In genomic region chr16:74411021-74411420, GRCm38 (mm10) we compare ENCODE assay signal across 9 mouse cellular contexts. TPM values are rescaled to one million over a fixed set of nuclear protein-coding genes. Genes with fewer than 3 reads are reported as not detected.
DNase-seq lines count a peak whose midpoint lies in the region; ATAC-seq and TF ChIP-seq lines count a peak whose summit lies in the region.
"Had no signal": no experiment of that assay in that cellular context is flagged by ENCODE, and none has a peak within 500 bp of the region (broad histone marks: within the 10 kb centered on the region; RNA-seq: fewer than 3 reads in every experiment).

No protein-coding gene starts in this region.

- H3K9me3 ChIP-seq in liver, embryonic 16.5 days (replicated peaks; ENCODE audit: control insufficient read depth, low read length): no peaks in the 10 kb centered on the region
- H3K9me3 ChIP-seq in stomach, postnatal 0 days (ENCODE audit: control insufficient read depth, low read length): no peaks in the 10 kb centered on the region

- no peaks in the 10 kb centered on the region for H3K4me1 ChIP-seq in thymus, adult 2 months (replicated peaks; ENCODE audit: control insufficient read depth, insufficient read depth, low read length)
- no peaks in the 10 kb centered on the region; the same call in 1 of the 2 replicates for H3K4me1 ChIP-seq in liver, embryonic 16.5 days (ENCODE audit: control insufficient read depth, low read depth, low read length)
- H3K4me1 ChIP-seq in stomach, postnatal 0 days (replicated peaks; ENCODE audit: control insufficient read depth, insufficient read depth): no peaks in the 10 kb centered on the region

- no peak for TF ChIP-seq POLR2A in thymus, adult 2 months (IDR thresholded peaks at IDR 0.05; ENCODE audit: control insufficient read depth, extremely low read depth, insufficient read depth, low read length, poor library complexity)

- ATAC-seq in liver, embryonic 16.5 days (ENCODE audit: low read depth): no peak
- ATAC-seq in stomach, postnatal 0 days (ENCODE audit: low FRiP score, low TSS enrichment): no peak

- 3% methylated on average over 16 of the region's 16 CpGs for WGBS in thymus, adult 2 months
- 1% methylated on average over 16 of the region's 16 CpGs for WGBS in liver, embryonic 16.5 days (ENCODE audit: insufficient replicate concordance)
- WGBS in stomach, postnatal 0 days: under 1% methylated on average over 16 of the region's 16 CpGs

- H3K4me2 ChIP-seq in liver, embryonic 16.5 days (ENCODE audit: low read depth, low read length): peak overlapping the region; percentile 45
- H3K4me2 ChIP-seq in stomach, postnatal 0 days (replicated peaks; ENCODE audit: low read depth): peak overlapping the region; percentile 79

- no peak overlapping the region for H3K27ac ChIP-seq in thymus, adult 2 months (ENCODE audit: control insufficient read depth, insufficient read depth, low read length)
- H3K27ac ChIP-seq in liver, embryonic 16.5 days (ENCODE audit: low read length): no peak overlapping the region
- H3K27ac ChIP-seq in stomach, postnatal 0 days (replicated peaks): no peak overlapping the region; the same call in 1 of the 2 replicates

- H3K36me3 ChIP-seq in thymus, adult 2 months (ENCODE audit: control insufficient read depth, insufficient read depth, low read length): no peaks in the 10 kb centered on the region
- H3K36me3 ChIP-seq in liver, embryonic 16.5 days (ENCODE audit: control insufficient read depth, insufficient read depth): no peaks in the 10 kb centered on the region
- no peaks in the 10 kb centered on the region for H3K36me3 ChIP-seq in stomach, postnatal 0 days (ENCODE audit: control insufficient read depth, insufficient read depth, low read length)

- no peak for TF ChIP-seq CTCF in thymus, adult 2 months (IDR thresholded peaks at IDR 0.05; ENCODE audit: borderline replicate concordance, control insufficient read depth, extremely low read depth, insufficient read depth, low read length, poor library complexity)
- TF ChIP-seq CTCF in stomach, postnatal 0 days (IDR thresholded peaks at IDR 0.05; ENCODE audit: low read depth): no peak

- no peak for TF ChIP-seq EP300 in stomach, postnatal 0 days (optimal IDR thresholded peaks at IDR 0.05)

- no peak overlapping the region for H3K9ac ChIP-seq in liver, embryonic 16.5 days (ENCODE audit: low read depth, low read length)
- peak overlapping the region; percentile 51 for H3K9ac ChIP-seq in stomach, postnatal 0 days (ENCODE audit: low read length)

- H3K27me3 ChIP-seq in thymus, adult 2 months (ENCODE audit: control insufficient read depth, insufficient read depth, low read length): no peaks in the 10 kb centered on the region; the same call in 1 of the 2 replicates
- peaks cover 32% of the 10 kb centered on the region for H3K27me3 ChIP-seq in liver, embryonic 16.5 days (ENCODE audit: control insufficient read depth, insufficient read depth, low read depth, low read length)
- no peaks in the 10 kb centered on the region for H3K27me3 ChIP-seq in stomach, postnatal 0 days (ENCODE audit: control insufficient read depth, insufficient read depth, low read length)

- peak; percentile 58 for DNase-seq in embryo, embryonic 10 days (ENCODE audit: low spot score)
- DNase-seq in embryo, embryonic 9.5 days (ENCODE audit: extremely low spot score): no peak
- no peak for DNase-seq in thymus, adult 2 months
- no peak for DNase-seq in thymus, postnatal 25 days
- DNase-seq in stomach, postnatal 0 days (ENCODE audit: low spot score): no peak
- DNase-seq in adrenal gland, postnatal 4 days (ENCODE audit: low spot score in 2 of 2): no peak
- DNase-seq in Muller cell, postnatal 12 days (ENCODE audit: inconsistent ontology term): no peak

- H3K4me3 ChIP-seq in thymus, adult 2 months (ENCODE audit: control insufficient read depth, insufficient read depth, low read length): 0 out of 2 replicates have a peak overlapping the region, but pooled peaks have one; percentile 11
- peak overlapping the region; percentile 42 for H3K4me3 ChIP-seq in liver, embryonic 16.5 days (ENCODE audit: low read depth, low read length)
- H3K4me3 ChIP-seq in stomach, postnatal 0 days (ENCODE audit: low read depth, low read length): peak overlapping the region; percentile 56

RNA-seq across cellular contexts. Expression of gene Robo2, which starts 0.6 kb away (rescaled TPM):
- 2.1 and 2.2 TPM in 2 replicates for polyA plus RNA-seq in thymus, adult 2 months (2012; rRNA removed)
- polyA plus RNA-seq in liver, embryonic 16.5 days (2015; fragmentation: Nextera tagmentation; extraction: Ambion mirVana): 3.3 and 3.6 TPM in 2 replicates
- polyA plus RNA-seq in stomach, postnatal 0 days (2015; fragmentation: Nextera tagmentation; extraction: Ambion mirVana): 7.1 and 7.3 TPM in 2 replicates
- total RNA-seq in adrenal gland, postnatal 4 days (2021): 10 to 100 TPM in 1 of 2 experiments, 1 to 10 TPM in 1; 9.3 to 18.9 TPM
- total RNA-seq: neutrophil, adult 5-6 weeks had no signal
